Mouse (Mus musculus): ENCODE measurements around the gene Mybpc3.

The Mybpc3 gene

GRCm38 (mm10) chr2:91123521-91123920 is 5.6 kb downstream of the Mybpc3 start:
- DNase-seq: no peak

- no peak for DNase-seq
Observed at GRCm38 (mm10) chr2:91125101-91125500, 7.2 kb downstream of the Mybpc3 start.

DNA sequence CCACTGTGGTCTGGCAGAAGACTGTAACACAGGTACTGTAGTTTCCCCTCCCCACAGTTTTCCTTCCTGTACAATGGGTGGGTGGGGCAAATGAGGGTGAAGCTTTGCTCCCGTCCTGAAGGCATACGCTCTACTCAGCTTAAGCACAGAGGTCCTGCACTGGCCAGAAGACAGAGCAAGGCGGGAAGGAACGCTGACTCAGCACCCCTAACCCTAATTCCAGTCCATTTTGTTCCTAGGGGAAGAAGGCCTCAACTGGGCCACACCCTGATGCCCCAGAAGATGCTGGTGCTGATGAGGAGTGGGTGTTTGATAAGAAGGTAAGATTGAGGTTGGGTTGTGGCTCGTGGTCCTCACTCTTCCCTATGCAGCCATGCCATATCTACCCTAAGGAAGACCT is 10.8 kb downstream of the Mybpc3 start:
- no peak for DNase-seq

GRCm38 (mm10) chr2:91130126-91130525 is 12.2 kb downstream of the Mybpc3 start:
- no peak for DNase-seq

DNA sequence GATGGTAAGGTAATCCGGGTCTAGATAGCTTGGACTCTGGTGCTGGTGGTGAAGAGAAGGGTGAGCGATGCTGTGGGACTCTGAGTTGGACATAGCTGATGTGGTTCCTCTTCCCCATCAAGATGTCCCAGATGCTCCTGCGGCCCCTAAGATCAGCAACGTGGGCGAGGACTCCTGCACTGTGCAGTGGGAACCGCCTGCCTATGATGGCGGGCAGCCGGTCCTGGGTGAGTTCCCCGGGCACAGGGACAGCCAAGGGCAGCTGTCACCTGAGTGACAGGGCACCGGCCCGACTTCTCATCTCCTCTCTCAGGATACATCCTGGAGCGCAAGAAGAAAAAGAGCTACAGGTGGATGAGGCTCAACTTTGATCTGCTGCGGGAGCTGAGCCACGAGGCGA is 13.3 kb downstream of the Mybpc3 start:
- DNase-seq: no peak

DNA sequence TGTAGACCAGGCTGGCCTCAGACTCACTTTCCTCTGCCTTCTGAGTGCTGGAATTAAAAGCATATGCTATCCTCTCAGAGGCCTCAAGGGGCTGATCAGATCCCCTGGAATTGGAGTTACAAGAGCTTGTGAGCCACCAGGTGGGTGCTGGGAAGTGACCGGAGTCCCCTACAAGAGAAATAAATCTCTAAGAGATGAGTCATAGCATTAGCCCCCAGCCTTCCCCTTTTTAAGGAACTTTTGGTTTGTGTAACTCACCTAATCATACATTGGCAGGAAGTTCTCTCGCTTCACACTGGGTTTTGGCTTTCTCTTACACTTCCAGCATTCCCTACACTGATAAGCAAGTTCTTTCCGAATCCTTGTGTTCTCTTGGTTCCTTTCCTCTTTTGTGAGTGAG is 14.1 kb downstream of the Mybpc3 start:
- no peak for DNase-seq

- DNase-seq: no peak
Observed at GRCm38 (mm10) chr2:91136513-91137412, 18.8 kb downstream of the Mybpc3 start.

- DNase-seq: no peak
Observed at GRCm38 (mm10) chr2:91137481-91137880, 19.5 kb downstream of the Mybpc3 start.

DNA sequence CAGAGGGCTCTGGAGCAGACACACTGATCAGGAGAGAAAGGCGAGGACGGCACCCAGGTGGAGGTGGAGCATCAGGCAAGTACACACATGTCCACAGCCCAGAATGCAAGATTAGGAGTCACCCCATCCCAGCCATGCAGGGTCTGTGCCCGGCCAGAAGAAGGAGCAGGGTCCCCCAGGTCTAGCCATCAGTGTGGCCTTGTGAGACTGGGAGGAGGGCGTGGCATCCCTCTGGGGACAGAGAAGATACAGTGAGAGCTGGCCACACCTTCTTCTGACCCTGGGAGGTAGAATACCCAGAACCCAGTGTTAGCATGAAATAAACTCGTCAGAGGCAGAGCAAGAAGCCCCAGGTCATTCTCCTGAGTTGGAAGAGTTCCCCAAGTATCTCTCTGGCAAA is 21.4 kb downstream of the Mybpc3 start:
- no peak for DNase-seq

GRCm38 (mm10) chr2:91139764-91140163 is 21.8 kb downstream of the Mybpc3 start:
- DNase-seq: no peak

DNA sequence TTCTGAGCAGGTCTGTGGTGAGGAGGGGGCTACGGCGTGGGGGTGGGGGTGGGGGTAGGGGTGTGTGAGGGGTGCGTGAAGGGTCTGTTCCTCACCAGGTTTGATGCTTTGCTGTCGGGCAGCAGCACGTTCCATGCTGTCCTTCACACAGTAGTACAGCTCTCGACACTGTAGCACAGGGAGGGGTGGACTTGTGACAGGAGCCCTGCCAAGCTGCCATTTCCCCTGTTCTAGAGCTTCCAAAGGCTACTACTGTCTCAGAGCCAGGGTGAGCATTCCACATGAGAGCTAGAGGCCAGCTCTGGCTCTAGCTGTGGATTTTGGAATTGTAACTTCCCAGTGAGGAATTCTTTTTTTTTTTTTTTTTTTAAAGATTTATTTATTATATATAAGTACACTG is 25.0 kb downstream of the Mybpc3 start:
- no peak for DNase-seq

DNA sequence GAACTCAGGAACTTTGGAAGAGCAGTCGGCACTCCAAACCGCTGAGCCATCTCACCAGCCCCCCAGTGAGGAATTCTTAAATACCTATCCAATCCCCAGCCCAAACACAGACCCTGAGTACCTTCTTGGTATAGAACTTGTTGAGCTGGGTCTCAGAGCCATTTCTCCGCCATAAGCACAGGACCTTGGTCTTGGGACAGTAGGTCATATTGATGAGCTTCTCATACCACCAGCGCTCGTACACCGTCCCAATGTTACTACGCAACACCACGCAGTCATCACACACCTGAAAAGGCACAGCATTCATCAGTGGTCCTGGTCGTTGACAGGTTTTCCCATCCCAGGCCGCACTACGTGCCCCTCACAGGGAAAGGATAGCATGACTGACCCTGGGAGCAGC is 25.5 kb downstream of the Mybpc3 start:
- DNase-seq: no peak

DNA sequence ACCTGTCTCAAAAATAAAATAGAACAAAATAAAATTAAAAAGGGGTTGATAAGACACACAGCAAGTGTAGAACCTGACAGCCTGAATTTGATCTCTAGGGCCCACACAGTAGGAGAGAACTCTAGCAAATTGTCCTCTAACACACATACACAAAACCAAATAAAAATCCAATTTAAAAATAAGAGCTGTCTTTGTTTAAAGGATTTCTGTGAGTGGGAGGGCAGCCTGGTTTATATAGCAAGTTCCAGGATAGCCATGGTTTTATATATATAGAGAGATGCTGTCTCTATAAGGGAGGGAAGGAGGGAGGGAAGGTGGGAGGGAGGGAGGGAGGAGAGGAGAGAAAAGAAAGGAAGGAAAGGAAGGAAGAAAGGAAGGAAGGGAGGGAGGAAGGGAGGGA is 30.2 kb downstream of the Mybpc3 start:
- DNase-seq: no peak

DNA sequence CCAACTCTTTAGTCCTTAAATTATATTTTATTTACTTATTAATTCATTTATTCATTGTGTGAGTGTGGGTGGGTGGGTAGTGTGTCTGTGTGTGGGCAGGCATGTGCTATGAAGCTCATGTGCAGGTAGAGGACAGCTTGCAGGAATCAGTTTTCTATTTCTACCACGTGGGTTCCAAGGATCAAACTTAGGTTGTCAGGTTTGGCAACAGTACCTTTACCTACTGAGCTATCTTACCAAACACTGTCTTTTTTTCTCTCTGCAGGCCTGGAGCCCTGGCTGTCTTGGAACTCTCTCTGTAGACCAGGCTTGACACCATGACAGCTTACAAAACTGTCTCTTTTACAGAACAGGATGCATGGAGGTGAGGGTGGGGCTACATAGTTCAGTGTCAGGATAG is 33.4 kb downstream of the Mybpc3 start:
- no peak for DNase-seq

- no peak for DNase-seq
Observed at GRCm38 (mm10) chr2:91152885-91153377, 35.0 kb downstream of the Mybpc3 start.

- no peak for DNase-seq
Observed at GRCm38 (mm10) chr2:91154091-91154490, 36.1 kb downstream of the Mybpc3 start.

DNA sequence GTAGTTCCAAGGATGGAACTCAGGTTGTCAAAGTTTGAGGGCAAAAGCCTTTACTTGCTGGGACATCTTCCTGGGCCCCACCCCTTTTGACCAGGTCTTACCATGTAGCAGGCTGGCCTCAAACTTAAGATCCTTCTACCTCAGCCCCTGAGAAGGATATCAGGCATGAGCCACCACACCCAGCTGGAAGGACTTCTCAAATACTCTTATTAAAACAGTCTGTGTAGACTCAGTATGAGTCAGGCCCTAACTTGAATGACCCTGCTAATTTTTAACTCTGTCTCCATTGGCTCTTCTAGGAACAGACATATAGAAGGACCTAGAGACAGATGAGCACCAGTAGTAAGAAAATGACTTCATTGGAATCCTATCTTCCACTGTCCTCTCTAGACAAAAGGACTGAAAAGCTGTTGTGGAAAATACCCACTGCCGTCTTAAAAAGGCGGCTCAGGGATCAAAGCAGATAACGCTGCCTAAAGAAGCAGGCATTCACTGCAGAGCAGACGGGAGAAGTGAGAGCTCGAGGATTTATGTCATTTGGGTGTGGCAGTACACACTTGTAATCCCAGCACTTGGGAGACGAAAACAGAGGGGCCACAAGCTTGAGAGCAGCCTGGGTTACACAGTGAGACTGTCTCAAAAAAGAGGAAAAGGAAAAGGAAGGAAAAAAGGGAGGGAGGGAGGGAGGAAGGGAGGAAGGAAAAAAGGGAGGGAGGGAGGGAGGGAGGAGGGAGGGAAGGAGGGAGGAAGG is 39.2 kb downstream of the Mybpc3 start:
- DNase-seq: no peak

DNA sequence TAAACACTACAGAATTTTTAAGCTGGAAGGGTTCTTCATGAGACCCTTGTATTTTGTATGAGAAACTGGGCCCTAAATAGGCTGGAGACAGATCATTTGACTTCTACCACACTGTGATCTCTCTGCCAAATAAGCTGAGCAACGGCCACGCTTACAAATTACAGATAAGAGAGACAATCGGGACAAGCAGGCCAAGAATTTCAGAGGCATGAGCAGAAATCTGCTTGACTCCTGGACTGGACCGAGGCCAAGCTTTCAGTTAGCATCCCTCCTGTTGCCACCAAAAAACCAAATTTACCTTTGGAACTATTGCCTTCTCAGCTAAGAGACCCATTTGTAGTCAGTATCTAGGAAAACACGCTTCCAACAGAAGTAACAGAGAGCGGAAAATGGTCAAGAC is 42.6 kb downstream of the Mybpc3 start:
- no peak for DNase-seq

- DNase-seq: no peak
Observed at GRCm38 (mm10) chr2:91162952-91163351, 45.0 kb downstream of the Mybpc3 start.

GRCm38 (mm10) chr2:91163532-91163931 is 45.6 kb downstream of the Mybpc3 start:
- no peak for DNase-seq

DNA sequence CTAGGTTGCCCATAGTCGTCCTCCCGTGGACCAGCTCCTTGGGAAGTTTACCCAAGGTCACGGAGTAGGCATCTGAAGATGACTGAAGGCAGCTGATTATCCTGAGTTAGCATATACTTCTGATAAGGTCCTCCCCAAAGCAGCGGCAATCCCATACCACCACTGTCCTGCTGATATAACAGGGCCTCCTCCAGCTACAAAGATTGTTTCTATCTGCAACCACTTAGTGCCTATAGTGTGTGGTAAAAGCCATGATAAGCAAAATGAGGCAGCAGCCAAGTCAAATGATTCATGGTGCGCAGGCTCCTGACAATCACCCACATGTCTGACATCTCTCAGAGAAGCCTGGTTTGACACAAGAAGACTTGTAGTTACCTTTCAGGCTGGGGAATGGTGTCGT is 47.0 kb downstream of the Mybpc3 start:
- DNase-seq: no peak

DNA sequence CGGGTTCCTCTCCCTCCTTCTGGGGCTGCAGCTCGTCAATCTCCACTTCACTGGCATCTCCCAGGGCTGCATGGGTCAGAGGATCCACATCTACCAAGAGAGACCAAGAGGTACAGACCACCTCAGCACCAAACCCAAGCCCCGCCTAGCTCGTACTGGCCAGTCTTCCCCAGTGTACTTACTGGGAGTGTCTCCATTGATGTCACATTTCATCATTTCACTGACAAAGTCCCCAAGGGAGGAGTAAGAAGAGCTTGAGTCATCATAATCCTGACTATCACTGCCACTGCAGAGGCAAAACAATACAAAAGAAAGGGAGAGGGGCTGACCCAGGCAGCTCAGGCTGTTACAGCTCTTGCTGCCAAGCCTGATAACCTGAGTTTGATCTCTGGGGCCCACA is 49.7 kb downstream of the Mybpc3 start:
- DNase-seq: no peak

GRCm38 (mm10) chr2:91169587-91170322 is 51.8 kb downstream of the Mybpc3 start:
- no peak for DNase-seq

All from retina, postnatal 1 day (tissue).